Mouse (Mus musculus) olfactory bulb, adult 2 months (tissue): ENCODE measurements around the gene Crebl2.

Experiments used
- CTCF ChIP-seq: fragments of 200-500 bp; IDR thresholded peaks from 2 replicates; pipeline ENCODE4 v1.5.1; 2012; ENCODE audit warnings: low read depth, mild to moderate bottlenecking, low read length, moderate library complexity; ENCODE audit not compliant: insufficient read depth
- POLR2A ChIP-seq: fragments of 200-500 bp; IDR thresholded peaks from 2 replicates; pipeline ENCODE4 v1.6.1; 2012; ENCODE audit warnings: mild to moderate bottlenecking, low read depth, low read length, moderate library complexity; ENCODE audit not compliant: insufficient read depth

- TF ChIP-seq CTCF (no peak), POLR2A (no peak)
Measured at GRCm38 (mm10) chr6:134877892-134878291, 47.9 kb downstream of the Crebl2 start.
